Mouse (Mus musculus): ENCODE results near the gene E130218I03Rik.

The E130218I03Rik gene

GRCm38 (mm10) chr4:134287168-134287564, 43.7 kb downstream of the E130218I03Rik start:
- peak; percentile 93 to 94 for DNase-seq (ENCODE audit: low spot score in 2 of 2)

- DNase-seq (ENCODE audit: low spot score in 2 of 2) = peak; percentile 77 to 83
Observed at GRCm38 (mm10) chr4:134287575-134288025, 44.1 kb downstream of the E130218I03Rik start, which contains the start of gene Pdik1l. Gene Pdik1l, minus strand, starts transcription at chr4:134287895.

GRCm38 (mm10) chr4:134288397-134289256, 45.2 kb downstream of the E130218I03Rik start:
- no peak for DNase-seq (ENCODE audit: low spot score in 2 of 2)

- peak; percentile 44 to 66 for DNase-seq (ENCODE audit: low spot score in 2 of 2)
Observed at GRCm38 (mm10) chr4:134292067-134292466, 48.6 kb downstream of the E130218I03Rik start.

GRCm38 (mm10) chr4:134293061-134293691, 49.7 kb downstream of the E130218I03Rik start:
- DNase-seq (ENCODE audit: low spot score in 2 of 2) = no peak

- no peak for DNase-seq (ENCODE audit: low spot score in 2 of 2)
Observed at GRCm38 (mm10) chr4:134293692-134294163, 50.3 kb downstream of the E130218I03Rik start.
